Mouse (Mus musculus) left cerebral cortex, postnatal 36 days (tissue): ENCODE measurements around the gene Kcnk3. TPM values are rescaled to one million over a fixed set of nuclear protein-coding genes. Genes with fewer than 3 reads are reported as not detected.

Experiments
- DNase-seq, 2 experiments: peaks; one replicate each; pipeline ENCODE4 v3.0.0; 2021 to 2022; ENCODE audit warnings: low spot score in 2 of 2, mixed read lengths in 1 of 2
- intact Hi-C: fragments of 180-260 bp; cut with DNase I; formaldehyde crosslinking; loops from one replicate; pipeline ENCODE4 v1.15.1; 2025
- total RNA-seq, 2 experiments: library from RNA; stranded (reverse); gene quantifications; 2 replicates each; pipeline ENCODE4 v1.2.3; 2021

The Kcnk3 gene
- total RNA-seq, 2 experiments from 2014 or later, result 21.1 to 21.3 TPM

DNA sequence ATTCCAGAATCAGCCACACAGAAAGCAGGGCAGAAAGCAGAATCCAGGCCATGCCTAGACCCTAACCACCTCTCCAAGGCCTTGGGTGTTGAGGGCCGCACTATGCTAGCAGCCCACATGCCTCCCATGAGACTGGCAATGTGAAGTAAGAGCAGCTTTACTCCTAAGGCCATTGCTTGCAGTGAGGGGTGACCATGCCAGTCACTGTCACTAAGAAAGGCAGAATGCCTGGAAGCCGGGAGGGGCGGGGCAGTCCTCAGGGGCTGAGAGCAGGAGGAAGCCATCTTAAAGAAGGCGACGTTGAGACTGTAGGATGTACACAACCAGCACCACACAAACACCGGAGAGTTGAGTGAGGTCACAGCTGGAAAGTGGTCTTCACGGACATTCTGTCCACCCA is 21.1 kb downstream of the Kcnk3 start:
- intact Hi-C loops, result no loop called here
- no peak for DNase-seq

DNA sequence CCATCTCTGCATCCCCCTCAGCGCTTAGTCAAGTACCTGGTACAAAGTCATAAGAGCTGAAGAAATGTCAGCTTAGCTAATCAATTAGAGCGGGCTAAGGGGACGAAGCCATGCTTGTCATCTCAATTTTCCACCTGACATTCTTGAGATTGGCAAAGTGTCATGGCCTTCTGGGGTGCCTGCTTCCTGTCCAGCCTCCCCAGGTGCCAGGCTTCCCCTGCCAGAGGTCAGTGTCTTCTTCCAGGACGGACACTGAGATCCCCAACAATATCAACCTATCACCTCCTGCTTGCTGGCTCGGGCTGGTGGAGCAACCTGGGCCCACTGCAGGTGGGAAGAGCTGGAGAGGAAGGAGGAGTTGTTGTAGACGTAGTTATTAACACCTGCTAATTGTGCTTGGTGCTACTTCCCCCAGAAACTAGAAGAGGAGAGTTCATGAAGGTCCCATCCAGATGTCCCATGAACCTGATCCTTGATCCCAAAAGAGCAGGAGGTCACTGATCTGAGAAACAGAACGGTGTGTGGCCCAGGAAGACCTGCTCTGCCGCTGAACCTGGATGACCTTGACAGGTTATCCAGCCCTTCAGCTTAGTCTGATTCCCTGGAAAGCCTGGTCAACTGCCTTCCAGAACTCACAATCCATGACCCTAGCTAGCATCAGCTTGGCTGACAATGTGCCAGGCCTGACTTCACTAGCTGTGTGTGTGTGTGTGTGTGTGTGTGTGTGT is 22.1 kb downstream of the Kcnk3 start:
- intact Hi-C loops, result no loop called here
- no peak for DNase-seq

DNA sequence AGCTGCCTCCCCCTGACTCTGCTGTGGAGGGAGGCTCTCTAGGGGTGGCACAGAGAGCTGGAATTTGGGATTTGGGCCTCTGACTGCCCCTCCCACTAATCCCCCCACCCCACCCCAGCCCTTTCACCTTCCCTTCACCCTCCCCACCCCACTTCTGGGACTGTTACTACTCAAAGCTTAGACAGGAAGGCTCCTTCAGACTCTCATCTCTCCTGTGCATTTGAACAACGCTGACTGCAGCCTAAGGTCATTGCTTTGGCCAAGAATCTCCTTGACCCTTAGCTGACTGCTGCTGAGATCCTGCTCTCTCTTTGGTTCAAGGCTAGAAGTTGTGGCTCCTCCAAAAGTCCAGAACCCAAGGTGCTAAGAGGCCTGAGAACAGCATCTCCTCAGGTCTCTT is 23.1 kb downstream of the Kcnk3 start:
- no peak for DNase-seq
- intact Hi-C loops, result no loop called here

DNA sequence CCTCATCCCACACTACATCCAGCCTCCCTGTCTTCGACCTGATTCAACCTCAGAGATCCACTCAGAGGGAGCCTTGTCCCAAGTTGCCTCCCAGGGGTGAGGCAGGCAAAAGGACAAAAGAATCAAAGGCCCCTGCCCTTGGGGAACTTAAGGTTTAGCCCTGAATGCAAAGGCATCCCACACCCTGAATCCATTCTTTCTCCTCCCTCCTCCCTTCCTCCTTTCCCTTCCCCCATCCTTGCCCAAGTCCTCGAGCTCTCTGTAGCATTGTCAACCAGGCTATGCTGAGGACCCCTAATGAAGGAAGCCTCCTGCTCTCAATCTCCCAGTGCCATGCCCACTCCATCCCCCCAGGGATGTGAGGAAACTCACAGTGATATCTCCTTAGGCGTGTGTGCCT is 23.7 kb downstream of the Kcnk3 start:
- no peak for DNase-seq
- intact Hi-C loops, result no loop called here

DNA sequence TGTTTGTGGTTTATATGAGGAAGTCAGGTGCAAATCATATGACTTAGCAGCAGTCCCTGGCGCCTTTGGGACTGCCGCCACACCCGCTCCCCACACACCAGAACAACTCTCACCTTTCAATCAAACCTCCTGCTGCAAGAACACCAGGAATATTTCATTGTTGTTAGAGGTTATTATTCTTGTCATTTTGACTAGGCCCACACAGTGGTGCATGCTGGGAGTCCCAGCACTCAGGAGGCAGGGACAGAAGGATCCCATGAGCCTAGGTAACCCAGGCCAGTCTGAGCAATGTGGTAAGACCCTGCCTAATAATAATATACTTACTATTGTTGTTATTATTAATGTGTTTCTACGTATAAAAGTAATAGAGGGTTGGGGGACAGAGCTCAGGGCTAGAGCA is 24.6 kb downstream of the Kcnk3 start:
- no peak for DNase-seq
- intact Hi-C loops, result no loop called here

DNA sequence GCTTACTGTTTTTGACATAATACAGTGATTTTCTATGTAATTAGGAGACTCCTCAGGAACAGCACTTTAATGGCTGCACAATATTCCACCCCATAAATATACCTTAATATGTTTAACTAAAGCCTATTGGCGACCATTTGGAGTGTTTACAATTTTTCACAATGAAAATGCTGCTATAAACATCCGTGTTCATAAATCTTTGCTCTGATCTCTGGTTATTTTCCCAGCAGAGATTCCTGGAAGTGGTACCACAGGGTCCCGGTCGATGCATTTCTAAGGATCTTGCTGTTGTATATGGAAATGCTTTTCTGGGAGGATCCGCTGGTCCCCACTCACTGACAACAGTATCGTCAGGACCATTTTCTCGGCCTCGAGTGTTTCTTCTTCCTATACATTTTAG is 25.3 kb downstream of the Kcnk3 start:
- intact Hi-C loops, result no loop called here
- DNase-seq, result no peak

DNA sequence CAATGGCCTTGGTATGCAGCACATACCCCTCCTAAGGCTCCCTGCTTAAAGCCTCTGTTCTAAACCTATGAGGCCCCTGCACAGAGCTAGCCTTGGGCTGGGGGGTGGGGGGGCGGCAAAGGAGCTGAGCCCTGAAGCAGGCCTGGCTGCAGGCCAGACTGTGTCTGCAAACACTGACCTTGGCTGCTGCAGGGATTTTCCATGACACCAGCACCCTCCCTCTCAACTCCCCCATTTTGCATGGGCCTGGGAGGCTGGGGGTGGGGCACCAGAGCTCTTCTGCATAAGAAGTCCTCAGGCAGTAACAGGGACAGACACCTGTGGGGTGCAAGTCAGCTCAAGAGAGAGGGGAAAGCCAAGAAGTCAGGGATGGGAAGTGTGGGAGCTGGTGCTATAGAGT is 26.3 kb downstream of the Kcnk3 start:
- intact Hi-C loops, result no loop called here
- DNase-seq, result no peak

DNA sequence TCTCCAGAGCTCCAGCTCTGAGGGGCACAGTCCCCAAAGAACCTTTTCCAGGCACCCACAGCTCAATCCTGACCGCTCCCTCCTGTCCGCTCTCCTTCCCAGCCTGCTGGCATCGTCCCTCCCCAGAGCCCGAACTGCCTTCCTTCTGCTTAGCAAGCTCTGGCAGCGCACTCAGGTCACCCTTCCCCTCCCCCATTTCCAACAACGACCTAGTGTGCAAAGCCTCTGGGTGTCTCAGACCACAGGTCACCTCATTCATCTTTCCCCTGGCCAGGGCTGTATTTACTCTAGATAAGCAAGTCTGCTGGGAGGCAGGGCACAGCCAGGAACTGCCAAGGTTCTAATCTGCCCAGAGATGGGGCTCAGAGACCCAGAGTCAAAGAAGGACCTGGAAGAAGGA is 27.4 kb downstream of the Kcnk3 start:
- intact Hi-C loops, result no loop called here
- no peak for DNase-seq

DNA sequence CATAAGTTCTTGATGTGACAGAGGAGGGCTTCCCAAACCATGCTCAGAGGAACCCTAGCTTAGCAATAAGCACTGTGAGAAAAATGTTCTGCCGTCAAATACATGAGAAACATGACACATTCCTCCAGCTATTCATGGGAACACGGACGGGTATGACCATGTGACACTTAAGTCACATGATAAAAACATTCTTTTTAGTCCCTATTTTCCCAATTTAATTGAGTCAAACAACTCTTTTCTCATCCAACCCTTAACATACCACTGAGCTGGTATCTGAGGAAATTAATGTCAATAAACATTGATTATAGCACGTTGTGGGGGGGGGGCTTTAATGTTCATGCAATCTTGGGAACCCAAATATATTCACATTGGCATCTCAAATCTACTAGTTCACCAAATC is 27.8 kb downstream of the Kcnk3 start:
- DNase-seq, result no peak

DNA sequence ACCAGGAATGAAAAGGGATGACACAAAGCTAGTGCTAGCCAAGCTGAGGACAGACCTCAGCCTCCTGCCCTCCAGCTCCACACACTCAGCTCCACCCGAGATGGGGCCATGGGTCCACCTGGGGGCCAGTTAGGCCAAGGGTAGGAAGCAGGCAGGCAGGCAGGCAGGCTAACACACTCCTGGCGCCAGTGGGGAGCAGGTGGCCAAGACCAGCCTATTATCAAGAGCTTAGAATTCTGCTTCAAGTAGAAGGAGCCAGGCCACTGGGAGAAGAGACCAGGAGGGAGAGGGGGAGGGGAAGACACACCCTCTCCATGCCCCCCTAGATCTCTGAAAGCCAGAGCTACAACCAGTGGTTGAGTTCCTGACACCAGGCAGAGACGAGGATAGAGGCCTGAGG is 28.7 kb downstream of the Kcnk3 start:
- intact Hi-C loops, result no loop called here

More for the DNA sequence above, 27.8 kb downstream of the Kcnk3 start:
- intact Hi-C loops, result no loop called here

DNA sequence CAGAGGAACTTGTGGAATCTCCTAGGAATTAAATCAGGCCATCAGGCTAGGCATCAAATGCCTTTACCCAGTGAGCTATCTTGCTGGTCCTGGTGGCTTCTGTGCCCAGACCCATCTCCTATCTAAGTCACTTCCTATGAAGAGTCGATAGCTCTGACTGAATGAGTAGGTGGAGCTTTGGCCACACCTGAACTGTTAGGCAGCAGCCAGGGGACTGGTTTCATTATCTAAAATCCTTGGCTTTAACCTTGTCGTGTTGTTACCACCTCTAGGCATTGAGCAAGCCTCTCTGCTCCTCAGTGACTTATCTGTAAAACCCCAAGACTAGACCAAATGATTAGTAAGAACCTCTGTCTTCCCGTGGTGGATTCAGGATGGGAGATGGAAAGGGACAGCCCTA is 29.4 kb downstream of the Kcnk3 start:
- intact Hi-C loops, result no loop called here
- DNase-seq, result no peak

More for the DNA sequence above, 28.7 kb downstream of the Kcnk3 start:
- DNase-seq, result no peak

DNA sequence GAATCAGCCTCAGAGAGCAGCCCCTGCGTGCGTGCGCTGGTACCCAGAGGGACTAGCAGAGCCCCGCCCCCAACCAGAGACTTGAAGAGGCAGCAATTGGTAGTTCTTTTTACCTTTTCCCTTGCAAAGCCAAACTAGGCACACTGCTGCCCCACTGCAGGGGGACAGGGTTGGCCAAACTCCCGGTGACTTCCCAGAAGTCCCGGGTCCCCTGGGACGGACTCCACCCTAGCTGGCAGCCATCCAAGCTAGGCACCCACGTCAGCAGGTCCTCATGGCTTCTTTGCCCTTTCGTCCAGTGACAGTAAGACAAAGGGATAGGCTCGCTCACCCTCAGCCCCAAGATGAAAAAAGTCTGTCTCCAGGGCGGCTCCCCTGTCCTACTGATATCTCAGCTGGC is 29.9 kb downstream of the Kcnk3 start:
- no peak for DNase-seq
- intact Hi-C loops, result no loop called here

DNA sequence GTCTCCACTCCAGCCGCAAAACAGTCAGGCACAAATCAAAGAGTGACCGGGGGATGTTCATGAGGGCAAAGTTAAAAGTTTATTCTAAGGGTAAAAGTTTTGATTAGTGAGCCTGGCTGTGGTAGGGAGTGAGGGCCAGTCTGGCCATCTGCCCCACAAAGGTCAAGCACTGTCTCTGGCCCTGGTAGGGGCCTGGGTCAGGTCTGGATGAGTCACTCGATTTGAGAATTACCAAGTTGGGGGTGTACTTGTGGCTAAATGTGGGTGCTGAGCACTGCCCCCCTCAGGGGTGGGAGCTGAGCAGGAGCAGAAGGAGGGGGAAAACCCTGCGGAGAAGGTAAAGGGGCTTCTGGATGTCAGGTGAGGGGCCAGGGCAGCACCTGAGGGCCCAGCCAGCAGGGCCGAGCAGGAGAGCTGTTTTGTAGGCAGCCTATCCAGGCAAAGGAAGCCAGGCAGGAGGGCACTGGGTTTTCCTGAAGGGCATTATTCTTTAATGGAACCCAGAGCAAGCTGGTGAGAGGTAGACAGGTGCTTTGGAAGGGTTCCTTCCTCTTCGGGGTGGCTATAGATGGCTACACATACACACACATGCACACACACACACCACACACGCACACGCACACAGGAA is 30.5 kb downstream of the Kcnk3 start:
- intact Hi-C loops, result no loop called here
- no peak for DNase-seq

DNA sequence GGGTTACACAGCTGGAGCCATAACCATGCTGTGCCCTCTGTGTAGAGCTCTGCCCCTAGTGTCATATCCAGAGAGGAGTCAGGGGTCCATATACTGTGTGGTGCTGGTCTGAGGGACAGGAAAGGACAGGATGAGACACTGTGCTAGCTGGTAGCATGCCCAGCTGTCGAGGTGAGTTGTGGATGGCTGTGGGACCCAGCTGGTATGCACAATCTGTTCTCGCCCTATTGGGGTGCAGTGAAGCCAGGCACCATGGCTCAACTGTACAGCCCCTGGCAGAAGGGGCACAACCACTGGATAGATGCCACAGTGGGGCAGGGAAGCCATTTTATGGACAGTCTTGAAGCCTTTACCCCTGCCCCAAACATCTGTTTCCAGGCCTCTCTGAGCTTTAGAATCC is 31.2 kb downstream of the Kcnk3 start:
- DNase-seq, result no peak
- intact Hi-C loops, result no loop called here

DNA sequence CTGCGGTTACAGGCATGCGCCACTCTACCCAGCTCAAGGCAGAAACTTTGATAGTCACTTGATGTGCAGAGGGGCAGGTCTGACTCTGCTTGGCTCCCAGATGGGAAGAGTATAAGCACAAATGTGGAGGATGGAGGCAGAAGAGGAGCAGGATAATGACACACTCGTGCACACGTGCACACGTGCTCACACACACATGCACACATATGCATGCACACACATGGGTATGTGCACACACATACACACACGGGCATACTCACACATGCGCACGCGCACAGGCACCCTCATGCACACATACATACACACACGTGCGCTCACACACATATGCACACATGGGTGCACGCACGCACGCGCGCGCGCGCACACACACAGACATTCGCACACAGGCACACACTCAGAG is 32.6 kb downstream of the Kcnk3 start:
- DNase-seq, result no peak
- intact Hi-C loops, result no loop called here

DNA sequence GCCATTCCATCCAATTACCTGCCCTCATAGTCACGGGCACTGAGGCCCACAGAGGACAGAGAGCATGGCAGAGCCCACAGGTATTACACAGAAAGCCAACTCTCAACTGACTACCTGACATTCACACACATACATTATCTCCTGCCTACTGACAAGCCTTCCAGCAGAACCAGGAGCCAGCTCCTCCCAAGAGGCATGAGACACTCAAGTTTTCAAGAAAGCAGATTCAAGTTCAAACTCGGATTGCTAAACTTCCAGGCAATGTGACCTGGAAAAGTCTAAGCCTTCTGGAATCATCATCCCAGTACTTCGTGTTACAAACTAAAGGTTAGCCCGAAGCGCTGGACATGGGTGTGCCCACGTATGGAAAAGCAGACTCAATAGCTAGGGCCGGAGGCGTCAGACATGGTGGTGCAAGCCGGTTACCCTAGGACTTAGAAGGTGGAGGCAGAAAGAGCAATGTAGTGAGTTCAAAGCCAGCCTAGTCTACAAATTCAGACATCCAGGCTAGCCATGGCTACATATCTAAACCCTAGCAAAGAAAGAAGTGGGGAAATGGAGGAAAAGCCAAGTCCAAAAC is 33.3 kb downstream of the Kcnk3 start:
- intact Hi-C loops, result no loop called here

DNA sequence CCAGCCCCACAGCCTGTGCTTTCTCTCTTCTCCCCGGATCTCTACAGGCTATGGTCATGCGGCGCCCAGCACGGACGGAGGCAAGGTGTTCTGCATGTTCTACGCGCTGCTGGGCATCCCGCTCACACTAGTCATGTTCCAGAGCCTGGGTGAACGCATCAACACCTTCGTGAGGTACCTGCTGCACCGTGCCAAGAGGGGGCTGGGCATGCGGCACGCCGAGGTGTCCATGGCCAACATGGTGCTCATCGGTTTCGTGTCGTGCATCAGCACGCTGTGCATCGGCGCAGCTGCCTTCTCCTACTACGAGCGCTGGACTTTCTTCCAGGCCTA is 33.8 kb downstream of the Kcnk3 start:
- DNase-seq, result no peak
- intact Hi-C loops, result no loop called here

More for the DNA sequence above, 33.3 kb downstream of the Kcnk3 start:
- DNase-seq, result no peak

DNA sequence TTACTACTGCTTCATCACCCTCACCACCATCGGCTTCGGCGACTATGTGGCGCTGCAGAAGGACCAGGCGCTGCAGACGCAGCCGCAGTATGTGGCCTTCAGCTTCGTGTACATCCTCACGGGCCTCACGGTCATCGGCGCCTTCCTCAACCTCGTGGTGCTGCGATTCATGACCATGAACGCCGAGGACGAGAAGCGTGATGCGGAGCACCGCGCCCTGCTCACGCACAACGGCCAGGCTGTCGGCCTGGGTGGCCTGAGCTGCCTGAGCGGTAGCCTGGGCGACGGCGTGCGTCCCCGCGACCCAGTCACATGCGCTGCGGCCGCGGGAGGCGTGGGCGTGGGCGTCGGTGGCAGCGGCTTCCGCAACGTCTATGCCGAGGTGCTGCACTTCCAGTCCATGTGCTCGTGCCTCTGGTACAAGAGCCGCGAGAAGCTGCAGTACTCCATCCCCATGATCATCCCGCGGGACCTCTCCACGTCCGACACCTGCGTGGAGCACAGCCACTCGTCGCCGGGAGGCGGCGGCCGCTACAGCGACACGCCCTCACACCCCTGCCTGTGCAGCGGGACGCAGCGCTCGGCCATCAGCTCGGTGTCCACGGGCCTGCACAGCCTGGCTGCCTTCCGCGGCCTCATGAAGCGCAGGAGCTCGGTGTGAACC is 34.3 kb downstream of the Kcnk3 start:
- DNase-seq, result no peak
- intact Hi-C loops, result no loop called here

DNA sequence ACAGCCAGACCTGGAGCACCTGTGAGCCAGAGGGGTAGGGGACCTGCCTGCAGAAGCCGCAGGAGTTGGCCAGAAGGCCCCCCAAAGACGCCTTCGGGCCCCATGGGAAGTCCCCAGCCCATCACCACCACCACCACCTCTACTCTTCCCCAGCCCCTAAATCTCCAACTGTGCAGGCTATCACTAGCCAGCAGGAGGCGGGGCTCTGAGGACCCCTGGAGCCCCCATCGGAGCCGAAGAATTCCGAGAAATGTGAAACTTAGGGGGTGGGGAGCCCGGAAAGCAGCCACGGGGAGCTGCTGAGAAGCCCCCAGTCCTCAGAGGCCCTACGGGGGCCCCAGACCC is 34.8 kb downstream of the Kcnk3 start:
- no peak for DNase-seq
- intact Hi-C loops, result no loop called here

DNA sequence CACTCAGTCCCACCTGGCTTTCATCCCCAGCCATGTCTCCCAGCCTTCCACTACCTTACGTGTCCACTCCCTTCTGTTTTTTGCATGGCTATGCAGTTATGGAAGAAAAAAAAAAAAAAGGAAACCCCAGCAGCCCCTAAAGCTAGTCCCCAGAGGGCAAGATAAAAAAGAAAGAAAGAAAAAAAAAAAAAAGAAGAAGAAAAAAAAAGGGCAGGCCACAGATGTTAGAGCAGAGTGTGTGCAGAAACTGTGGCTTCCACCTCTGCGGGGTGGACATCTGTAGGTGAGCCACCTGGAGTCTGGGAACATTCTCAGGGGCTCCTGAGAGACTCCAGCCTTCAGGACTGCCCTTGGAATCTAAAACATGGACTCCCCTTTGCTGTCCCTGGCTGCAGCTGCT is 35.4 kb downstream of the Kcnk3 start:
- intact Hi-C loops, result no loop called here
- no peak for DNase-seq

DNA sequence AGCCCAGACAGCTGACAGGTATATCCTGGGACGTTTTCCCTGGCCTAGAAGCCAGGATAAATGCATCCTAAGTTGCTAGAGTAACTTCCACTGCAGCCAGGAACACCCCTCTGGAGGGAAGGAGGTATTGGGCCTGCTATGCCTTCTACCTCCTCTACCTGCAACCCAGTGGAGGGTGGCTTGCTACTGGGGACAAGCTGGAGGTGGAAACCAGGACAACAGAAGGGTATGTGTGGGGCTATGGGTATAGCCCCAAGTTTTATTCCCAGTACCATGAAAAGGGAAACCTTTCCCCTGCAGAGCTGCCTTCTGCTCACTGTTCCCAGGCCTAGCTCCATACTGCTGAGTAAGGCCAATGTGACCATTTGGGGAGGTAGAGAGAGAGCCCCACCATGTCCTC is 36.3 kb downstream of the Kcnk3 start:
- intact Hi-C loops, result no loop called here
- DNase-seq, result no peak
